Mouse (Mus musculus) Muller cell, postnatal 12 days (primary cell): ENCODE measurements at regions not wholly inside any gene's neighbourhood (a gene's known extent, or its start where the extent isn't known, plus 50 kb on each side); places are given as distances from the start of the nearest gene placed in this dataset.

Source experiments
- DNase-seq: peaks from one replicate; pipeline ENCODE4 v3.0.0-alpha.2; 2015; ENCODE audit errors: inconsistent ontology term

- no peak for DNase-seq
Measured at GRCm38 (mm10) chr5:61495226-61495625, 313.4 kb upstream of the G6pd2 start.

GRCm38 (mm10) chr5:61507406-61507805 lies 301.2 kb upstream of the G6pd2 start:
- no peak for DNase-seq

GRCm38 (mm10) chr5:61540502-61540901 lies 268.1 kb upstream of the G6pd2 start:
- no peak for DNase-seq

GRCm38 (mm10) chr5:61546632-61547492 lies 261.8 kb upstream of the G6pd2 start:
- peak; percentile 46 for DNase-seq

- peak; percentile 59 for DNase-seq
Measured at GRCm38 (mm10) chr5:61553526-61553925, 255.1 kb upstream of the G6pd2 start.
